Mouse (Mus musculus): ENCODE results near the gene Gm20388. TPM values are rescaled to one million over a fixed set of nuclear protein-coding genes. Genes with fewer than 3 reads are reported as not detected.

Gene Gm20388
- polyA plus RNA-seq, 1 experiment from 2014 or later: not detected

- WGBS: 44% methylated on average over 6 of the region's 6 CpGs
- no peak for ATAC-seq (ENCODE audit: insufficient number of reproducible peaks, insufficient read depth, low FRiP score, low read depth)
Observed at GRCm38 (mm10) chr8:121526811-121527550, 1616.3 kb downstream of the Gm20388 start.

GRCm38 (mm10) chr8:121527751-121528150 lies 1617.1 kb downstream of the Gm20388 start:
- Histone ChIP-seq H3K4me3 (ENCODE audit: control insufficient read depth in 1 of 2, insufficient read depth in 1 of 2, low read depth in 1 of 2, low read length in 2 of 2) (no peak overlapping the region), H3K9ac (ENCODE audit: low read length) (no peak overlapping the region), H3K36me3 (ENCODE audit: control insufficient read depth, insufficient read depth, low read length) (no peaks in the 10 kb centered on the region), H3K9me3 (ENCODE audit: control insufficient read depth, low read length) (no peaks in the 10 kb centered on the region), H3K27me3 (ENCODE audit: control insufficient read depth, insufficient read depth, low read length) (peaks cover 11% of the 10 kb centered on the region; the same call in 1 of the 2 replicates), H3K4me1 (ENCODE audit: control insufficient read depth in 2 of 2, insufficient read depth in 2 of 2, low read length in 2 of 2) (peaks cover 0 to 2% of the 10 kb centered on the region in 2 experiments; a peak in 1 of 4 replicates), H3K4me2 (ENCODE audit: low read length) (no peak overlapping the region), H3K27ac (replicated peaks in 1 of 2; ENCODE audit: control insufficient read depth in 1 of 2, insufficient read depth in 1 of 2, low read depth in 2 of 2, low read length in 2 of 2) (no peak overlapping the region)
- WGBS: 80% methylated on average over 9 of the region's 9 CpGs
- no peak for ATAC-seq (ENCODE audit: insufficient number of reproducible peaks, insufficient read depth, low FRiP score, low read depth)

More at GRCm38 (mm10) chr8:121526811-121527550, 1616.3 kb downstream of the Gm20388 start:
- Histone ChIP-seq H3K27ac (replicated peaks in 1 of 2; ENCODE audit: control insufficient read depth in 1 of 2, insufficient read depth in 1 of 2, low read depth in 2 of 2, low read length in 2 of 2) (no peak overlapping the region; a peak in 2 of 4 replicates), H3K9ac (ENCODE audit: low read length) (no peak overlapping the region), H3K27me3 (ENCODE audit: control insufficient read depth, insufficient read depth, low read length) (peaks cover 11% of the 10 kb centered on the region; the same call in 1 of the 2 replicates), H3K9me3 (ENCODE audit: control insufficient read depth, low read length) (no peaks in the 10 kb centered on the region), H3K4me2 (ENCODE audit: low read length) (no peak overlapping the region), H3K4me1 (ENCODE audit: control insufficient read depth in 2 of 2, insufficient read depth in 2 of 2, low read length in 2 of 2) (peaks cover 0 to 2% of the 10 kb centered on the region in 2 experiments; a peak in 1 of 4 replicates), H3K4me3 (ENCODE audit: control insufficient read depth in 1 of 2, insufficient read depth in 1 of 2, low read depth in 1 of 2, low read length in 2 of 2) (no peak overlapping the region), H3K36me3 (ENCODE audit: control insufficient read depth, insufficient read depth, low read length) (no peaks in the 10 kb centered on the region)

GRCm38 (mm10) chr8:121528790-121529189 lies 1618.1 kb downstream of the Gm20388 start:
- Histone ChIP-seq H3K27ac (replicated peaks in 1 of 2; ENCODE audit: control insufficient read depth in 1 of 2, insufficient read depth in 1 of 2, low read depth in 2 of 2, low read length in 2 of 2) (no peak overlapping the region), H3K9me3 (ENCODE audit: control insufficient read depth, low read length) (no peaks in the 10 kb centered on the region), H3K36me3 (ENCODE audit: control insufficient read depth, insufficient read depth, low read length) (no peaks in the 10 kb centered on the region), H3K4me2 (ENCODE audit: low read length) (no peak overlapping the region), H3K4me3 (ENCODE audit: control insufficient read depth in 1 of 2, insufficient read depth in 1 of 2, low read depth in 1 of 2, low read length in 2 of 2) (no peak overlapping the region), H3K27me3 (ENCODE audit: control insufficient read depth, insufficient read depth, low read length) (peaks cover 11% of the 10 kb centered on the region; the same call in 1 of the 2 replicates), H3K9ac (ENCODE audit: low read length) (no peak overlapping the region), H3K4me1 (ENCODE audit: control insufficient read depth in 2 of 2, insufficient read depth in 2 of 2, low read length in 2 of 2) (peaks cover 0 to 2% of the 10 kb centered on the region in 2 experiments; a peak in 1 of 4 replicates)
- ATAC-seq (ENCODE audit: insufficient number of reproducible peaks, insufficient read depth, low FRiP score, low read depth): no peak
- WGBS: 79% methylated on average over 15 of the region's 15 CpGs

GRCm38 (mm10) chr8:121530639-121531038 lies 1620.0 kb downstream of the Gm20388 start:
- no peak for ATAC-seq (ENCODE audit: insufficient number of reproducible peaks, insufficient read depth, low FRiP score, low read depth)
- H3K9ac ChIP-seq (ENCODE audit: low read length): no peak overlapping the region
- H3K9me3 ChIP-seq (ENCODE audit: control insufficient read depth, low read length): no peaks in the 10 kb centered on the region
- H3K36me3 ChIP-seq (ENCODE audit: control insufficient read depth, insufficient read depth, low read length): no peaks in the 10 kb centered on the region
- H3K4me1 ChIP-seq (ENCODE audit: control insufficient read depth in 2 of 2, insufficient read depth in 2 of 2, low read length in 2 of 2): peaks cover 0 to 2% of the 10 kb centered on the region in 2 experiments; a peak in 1 of 4 replicates
- H3K27me3 ChIP-seq (ENCODE audit: control insufficient read depth, insufficient read depth, low read length): peaks cover 9% of the 10 kb centered on the region; the same call in 1 of the 2 replicates
- 69% methylated on average over 10 of the region's 10 CpGs for WGBS
- no peak overlapping the region for H3K4me3 ChIP-seq (ENCODE audit: control insufficient read depth in 1 of 2, insufficient read depth in 1 of 2, low read depth in 1 of 2, low read length in 2 of 2)
- H3K27ac ChIP-seq (replicated peaks in 1 of 2; ENCODE audit: control insufficient read depth in 1 of 2, insufficient read depth in 1 of 2, low read depth in 2 of 2, low read length in 2 of 2): no peak overlapping the region
- H3K4me2 ChIP-seq (ENCODE audit: low read length): no peak overlapping the region

- H3K27ac ChIP-seq (replicated peaks in 1 of 2; ENCODE audit: control insufficient read depth in 1 of 2, insufficient read depth in 1 of 2, low read depth in 2 of 2, low read length in 2 of 2): no peak overlapping the region
- no peak for ATAC-seq (ENCODE audit: insufficient number of reproducible peaks, insufficient read depth, low FRiP score, low read depth)
- H3K4me2 ChIP-seq (ENCODE audit: low read length): no peak overlapping the region
- 48% methylated on average over 5 of the region's 5 CpGs for WGBS
- no peaks in the 10 kb centered on the region for H3K9me3 ChIP-seq (ENCODE audit: control insufficient read depth, low read length)
- H3K9ac ChIP-seq (ENCODE audit: low read length): no peak overlapping the region
- no peaks in the 10 kb centered on the region for H3K4me1 ChIP-seq (ENCODE audit: control insufficient read depth in 2 of 2, insufficient read depth in 2 of 2, low read length in 2 of 2)
- 0 out of 2 replicates have a peak, but pooled peaks cover 5% of the 10 kb centered on the region for H3K27me3 ChIP-seq (ENCODE audit: control insufficient read depth, insufficient read depth, low read length)
- H3K36me3 ChIP-seq (ENCODE audit: control insufficient read depth, insufficient read depth, low read length): no peaks in the 10 kb centered on the region
- H3K4me3 ChIP-seq (ENCODE audit: control insufficient read depth in 1 of 2, insufficient read depth in 1 of 2, low read depth in 1 of 2, low read length in 2 of 2): no peak overlapping the region
Observed at GRCm38 (mm10) chr8:121532381-121532780, 1621.7 kb downstream of the Gm20388 start.

- no peak overlapping the region for H3K4me2 ChIP-seq (ENCODE audit: low read length)
- H3K36me3 ChIP-seq (ENCODE audit: control insufficient read depth, insufficient read depth, low read length): no peaks in the 10 kb centered on the region
- 73% methylated on average over 19 of the region's 19 CpGs for WGBS
- peaks cover 25% of the 10 kb centered on the region; the same call in 1 of the 2 replicates for H3K27me3 ChIP-seq (ENCODE audit: control insufficient read depth, insufficient read depth, low read length)
- no peaks in the 10 kb centered on the region for H3K9me3 ChIP-seq (ENCODE audit: control insufficient read depth, low read length)
- no peak overlapping the region for H3K4me3 ChIP-seq (ENCODE audit: control insufficient read depth in 1 of 2, insufficient read depth in 1 of 2, low read depth in 1 of 2, low read length in 2 of 2)
- no peaks in the 10 kb centered on the region for H3K4me1 ChIP-seq (ENCODE audit: control insufficient read depth in 2 of 2, insufficient read depth in 2 of 2, low read length in 2 of 2)
- H3K27ac ChIP-seq (replicated peaks in 1 of 2; ENCODE audit: control insufficient read depth in 1 of 2, insufficient read depth in 1 of 2, low read depth in 2 of 2, low read length in 2 of 2): no peak overlapping the region
- no peak for ATAC-seq (ENCODE audit: insufficient number of reproducible peaks, insufficient read depth, low FRiP score, low read depth)
- H3K9ac ChIP-seq (ENCODE audit: low read length): no peak overlapping the region
Observed at GRCm38 (mm10) chr8:121541862-121542261, 1631.2 kb downstream of the Gm20388 start.

- Histone ChIP-seq H3K4me1 (ENCODE audit: control insufficient read depth in 2 of 2, insufficient read depth in 2 of 2, low read length in 2 of 2) (0 out of 4 replicates have a peak, but pooled peaks cover 0 to 2% of the 10 kb centered on the region in 2 experiments), H3K9ac (ENCODE audit: low read length) (no peak overlapping the region), H3K4me3 (ENCODE audit: control insufficient read depth in 1 of 2, insufficient read depth in 1 of 2, low read depth in 1 of 2, low read length in 2 of 2) (no peak overlapping the region), H3K36me3 (ENCODE audit: control insufficient read depth, insufficient read depth, low read length) (no peaks in the 10 kb centered on the region), H3K27me3 (ENCODE audit: control insufficient read depth, insufficient read depth, low read length) (peaks cover 25% of the 10 kb centered on the region; the same call in 1 of the 2 replicates), H3K4me2 (ENCODE audit: low read length) (no peak overlapping the region), H3K27ac (replicated peaks in 1 of 2; ENCODE audit: control insufficient read depth in 1 of 2, insufficient read depth in 1 of 2, low read depth in 2 of 2, low read length in 2 of 2) (no peak overlapping the region), H3K9me3 (ENCODE audit: control insufficient read depth, low read length) (no peaks in the 10 kb centered on the region)
- no peak for ATAC-seq (ENCODE audit: insufficient number of reproducible peaks, insufficient read depth, low FRiP score, low read depth)
- WGBS: 66% methylated on average over 13 of the region's 13 CpGs
Observed at GRCm38 (mm10) chr8:121542901-121543300, 1632.3 kb downstream of the Gm20388 start.

All from heart, embryonic 14.5 days (tissue).